Mouse (Mus musculus): ENCODE data around the gene Rpl9-ps6. TPM values are rescaled to one million over a fixed set of nuclear protein-coding genes. Genes with fewer than 3 reads are reported as not detected.
"Not testable (repeated sequence)": the region's sequence is repeated elsewhere in the genome, so short reads cannot be mapped to it uniquely, and the experiment has no call there.

Rpl9-ps6 gene
- total RNA-seq, 2 experiments from 2014 or later: 68.5 to 134 TPM

DNA sequence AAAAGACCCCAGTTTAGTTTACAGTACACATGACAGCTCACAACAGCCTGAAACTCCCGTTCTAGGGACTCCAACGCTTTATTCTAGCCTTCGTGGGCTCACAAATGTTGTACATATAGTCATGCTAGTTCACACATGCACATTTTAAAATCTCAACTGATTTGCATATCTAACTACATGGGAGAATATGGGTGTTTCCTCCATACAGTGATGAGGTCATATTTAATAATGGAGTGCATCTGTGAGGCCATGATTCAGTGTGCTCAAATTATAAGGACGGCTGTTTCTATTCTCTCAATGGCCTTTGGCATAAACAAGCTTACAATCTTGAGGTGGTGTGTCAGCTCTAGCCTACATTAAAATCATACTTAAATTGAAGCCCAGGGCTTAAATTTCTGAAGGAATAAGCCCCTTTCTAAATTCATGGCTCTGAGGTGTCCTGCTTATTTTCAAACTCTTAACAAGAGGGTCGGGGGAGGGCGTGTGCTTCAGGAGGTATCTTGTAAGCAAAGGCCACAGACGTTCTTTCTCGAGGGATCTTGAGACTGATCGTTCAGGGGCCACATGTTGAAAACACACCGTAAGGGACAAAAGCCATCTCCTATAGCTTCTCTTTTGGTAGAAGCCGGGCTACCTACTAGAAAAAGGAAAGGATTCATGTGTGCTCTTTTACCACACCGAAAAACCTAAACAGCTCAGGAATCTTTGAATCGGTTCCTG is 18.7 kb upstream of the Rpl9-ps6 start:
- no peak for ATAC-seq (ENCODE audit: poor library complexity, severe bottlenecking)

DNA sequence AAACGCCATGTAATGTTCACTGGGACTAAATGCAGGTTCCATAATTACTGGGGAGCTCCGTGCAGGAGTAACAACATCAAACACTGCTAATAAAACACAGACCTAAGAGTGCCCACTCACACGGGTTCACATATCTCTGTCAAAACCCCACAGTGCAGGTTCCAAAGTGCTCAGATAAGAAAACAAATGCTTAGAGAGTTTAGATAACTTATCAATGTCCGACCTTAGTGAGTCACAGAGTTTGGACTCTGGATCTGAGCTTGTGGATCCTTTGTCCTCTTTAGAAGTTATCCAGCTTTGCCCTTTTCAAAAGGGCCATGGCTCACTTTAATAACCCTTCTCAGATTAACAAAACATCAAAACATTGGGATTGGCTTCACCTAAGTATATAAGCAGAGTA is 15.1 kb upstream of the Rpl9-ps6 start:
- no peak for ATAC-seq (ENCODE audit: poor library complexity, severe bottlenecking)

DNA sequence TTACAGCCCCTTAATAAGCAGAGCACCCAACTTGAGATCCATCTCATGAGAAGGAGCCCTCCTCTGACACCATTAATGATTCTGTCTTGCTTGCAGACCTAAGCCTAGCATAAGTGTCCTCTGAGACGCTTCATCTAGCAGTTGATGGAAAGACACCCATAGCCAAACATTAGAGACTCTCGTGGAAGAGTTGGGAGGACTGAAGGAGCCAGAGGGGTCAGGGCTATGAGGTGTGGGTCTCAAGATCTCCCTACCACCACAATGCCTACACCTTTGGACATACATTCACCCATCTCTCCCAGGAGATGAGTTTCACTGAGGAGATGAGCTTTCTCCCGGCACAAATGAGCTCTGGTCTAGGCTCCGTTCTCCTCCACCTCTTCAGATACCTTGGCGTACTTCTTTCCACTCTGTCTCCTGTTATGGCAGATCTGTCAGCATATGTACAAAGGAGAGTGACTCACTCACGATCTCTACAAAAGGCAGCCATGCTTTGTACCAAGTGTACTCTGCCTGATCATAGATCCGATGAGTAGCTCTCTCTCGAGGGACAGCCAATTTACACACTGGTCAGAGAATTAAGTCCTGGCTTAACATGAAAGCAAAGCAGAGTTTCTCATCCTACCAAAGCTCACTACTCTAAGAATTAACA is 14.5 kb upstream of the Rpl9-ps6 start:
- no peak for ATAC-seq (ENCODE audit: poor library complexity, severe bottlenecking)

DNA sequence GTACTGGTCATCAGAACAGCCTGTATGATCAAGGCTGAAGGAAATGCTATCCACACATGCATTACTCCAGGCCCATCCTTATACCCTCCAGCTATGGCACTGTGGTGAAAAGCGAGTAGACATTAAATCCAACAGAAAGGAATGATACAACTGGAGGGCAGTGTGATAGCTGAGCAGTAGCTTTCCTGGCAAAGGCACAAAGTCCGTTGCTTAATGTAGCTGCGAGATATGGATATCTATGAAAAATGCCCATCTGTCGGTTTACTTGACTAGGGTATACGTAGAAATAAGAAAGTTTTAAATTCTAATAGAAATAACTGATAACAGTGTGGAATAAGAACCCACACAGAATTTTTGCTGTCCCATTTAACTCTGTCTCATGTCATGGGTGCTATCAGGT is 13.9 kb upstream of the Rpl9-ps6 start:
- ATAC-seq (ENCODE audit: poor library complexity, severe bottlenecking): no peak

DNA sequence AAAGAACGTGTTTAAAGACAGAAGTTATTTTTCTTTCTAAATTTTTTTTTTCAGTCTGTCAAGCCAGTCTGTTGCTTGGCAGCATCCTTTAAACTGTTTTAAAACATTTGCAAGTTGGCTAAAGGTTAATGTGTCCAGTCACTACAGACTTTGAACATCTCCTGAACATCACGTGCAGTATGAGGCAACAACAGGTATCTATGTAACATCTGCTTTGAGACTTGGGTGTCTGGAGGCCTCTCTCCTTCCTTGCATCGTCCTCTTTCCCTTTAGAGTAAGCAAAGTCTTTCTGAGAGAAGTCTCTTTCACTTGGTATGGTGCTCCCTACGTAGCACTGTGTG is 10.3 kb upstream of the Rpl9-ps6 start:
- ATAC-seq (ENCODE audit: poor library complexity, severe bottlenecking): no peak

DNA sequence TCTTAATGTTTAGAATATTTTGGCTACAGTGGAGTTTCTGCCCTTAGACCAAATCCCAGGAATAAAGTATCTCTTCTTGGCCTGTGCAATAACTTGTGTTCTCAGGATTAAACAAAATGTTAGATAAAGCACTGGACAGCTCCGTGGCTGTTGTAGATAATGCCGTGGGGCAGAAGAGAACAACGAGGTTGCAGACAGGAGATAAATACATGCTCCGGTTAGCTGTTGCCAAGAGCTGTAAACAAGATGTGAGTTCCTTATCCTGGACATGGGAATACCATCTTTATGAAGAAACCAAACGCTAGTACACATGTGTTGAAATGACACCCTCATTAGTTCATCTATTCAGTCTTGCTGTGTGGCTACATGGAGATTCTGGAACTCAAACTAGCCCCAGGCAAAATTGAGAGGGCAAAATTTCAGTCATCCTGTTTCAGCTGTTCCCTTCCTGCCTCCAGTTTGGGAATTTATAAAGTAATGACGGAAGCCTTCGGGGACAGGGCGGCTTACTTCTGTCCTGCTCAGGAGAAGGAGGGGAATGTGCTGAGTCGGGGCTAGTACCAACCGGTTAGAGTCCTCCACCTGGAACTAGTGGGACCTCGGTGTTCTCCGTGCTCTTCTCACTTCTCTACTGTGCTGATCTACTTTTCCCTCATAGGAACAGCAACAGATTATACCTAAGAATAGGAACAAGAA is 9.8 kb upstream of the Rpl9-ps6 start:
- ATAC-seq (ENCODE audit: poor library complexity, severe bottlenecking): no peak

DNA sequence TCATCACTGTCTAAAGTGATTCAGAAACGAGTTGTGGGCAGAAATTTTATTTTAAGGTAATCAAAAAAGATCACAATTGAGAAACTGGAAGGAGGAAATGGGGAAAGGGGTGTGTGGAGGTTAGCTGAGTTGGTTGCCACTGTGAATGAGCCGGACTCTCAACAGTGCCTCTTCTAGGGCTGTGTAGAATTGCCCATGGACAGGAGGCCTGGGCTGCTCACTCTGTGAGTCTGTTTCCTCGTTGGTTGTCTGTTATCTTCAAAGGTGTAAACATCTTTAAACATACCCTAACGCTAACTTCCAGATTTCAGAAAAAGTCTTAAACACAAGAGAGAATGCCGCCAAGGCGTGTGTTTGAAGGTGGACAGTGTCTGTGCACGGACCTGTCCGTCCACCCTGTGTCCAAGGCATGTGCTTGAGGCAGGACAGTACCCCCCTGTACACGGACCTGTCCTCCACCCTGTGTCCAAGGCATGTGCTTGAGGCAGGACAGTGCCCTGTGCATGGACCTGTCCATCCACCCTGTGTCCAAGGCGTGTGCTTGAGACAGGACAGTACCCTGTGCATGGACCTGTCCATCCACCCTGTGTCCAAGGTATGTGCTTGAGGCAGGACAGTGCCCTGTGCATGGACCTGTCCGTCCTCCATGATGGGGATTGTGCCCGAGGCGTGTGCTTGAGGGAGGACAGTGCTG is 4.3 kb upstream of the Rpl9-ps6 start:
- no peak for ATAC-seq (ENCODE audit: poor library complexity, severe bottlenecking)

DNA sequence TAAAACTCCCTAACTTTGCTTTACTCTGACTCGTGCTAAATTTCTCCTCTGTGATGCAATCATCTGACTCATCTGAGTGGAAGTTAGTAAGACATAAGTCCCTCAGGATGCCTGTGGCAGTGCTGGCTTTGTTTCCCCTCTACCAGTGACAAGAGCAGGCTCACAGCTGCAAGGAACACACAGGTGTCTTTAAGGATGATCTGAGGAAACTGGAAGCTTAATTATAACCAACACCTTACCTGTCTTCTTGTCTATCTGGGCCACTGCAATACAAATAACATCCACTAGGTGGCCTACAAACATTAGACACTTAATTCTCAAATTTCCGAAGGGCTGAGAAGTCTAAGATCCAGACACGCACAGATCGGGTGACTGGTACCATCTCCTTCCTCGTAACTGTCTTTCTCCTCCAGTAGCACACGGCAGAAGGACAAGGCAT is 3.7 kb upstream of the Rpl9-ps6 start:
- ATAC-seq (ENCODE audit: poor library complexity, severe bottlenecking): peak; percentile 66

DNA sequence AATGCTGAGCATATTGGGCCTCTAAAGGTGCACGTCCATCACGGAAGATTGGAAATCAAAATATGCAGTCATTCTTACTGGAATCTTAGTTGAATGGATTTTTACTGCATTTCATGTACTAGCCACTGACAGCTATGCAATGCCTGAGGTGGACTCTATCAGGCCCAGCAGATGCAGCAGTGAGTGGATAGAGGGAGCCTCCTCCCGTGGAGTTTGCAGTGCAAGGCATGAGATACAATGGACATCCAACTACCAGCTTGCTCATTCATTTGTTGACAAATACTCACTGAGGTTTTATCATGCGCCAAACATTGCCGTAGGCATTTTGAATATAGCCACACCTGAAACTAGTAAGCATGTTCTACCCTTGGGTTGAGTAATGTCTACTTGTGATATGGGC is 947 bp upstream of the Rpl9-ps6 start:
- no peak for ATAC-seq (ENCODE audit: poor library complexity, severe bottlenecking)

DNA sequence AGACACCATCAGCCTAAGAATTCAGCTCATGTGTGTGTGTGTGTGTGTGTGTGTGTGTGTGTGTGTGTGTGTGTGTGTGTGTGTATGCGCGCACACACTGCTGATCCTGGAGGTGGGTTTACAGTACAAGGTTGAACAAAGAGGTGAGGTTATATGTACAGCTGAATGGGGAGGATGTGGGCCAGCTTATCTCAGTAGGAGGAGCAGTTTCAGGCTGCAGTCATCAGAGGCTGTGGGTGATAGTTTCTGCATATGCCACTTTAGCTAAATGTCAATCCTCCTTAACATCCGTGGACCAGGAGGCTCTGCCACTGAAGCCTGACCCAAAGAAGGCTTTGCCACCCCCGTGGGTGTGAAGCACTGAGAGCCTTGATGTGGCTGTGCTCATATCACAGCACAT is 1.1 kb downstream of the Rpl9-ps6 start:
- ATAC-seq (ENCODE audit: poor library complexity, severe bottlenecking): no peak

DNA sequence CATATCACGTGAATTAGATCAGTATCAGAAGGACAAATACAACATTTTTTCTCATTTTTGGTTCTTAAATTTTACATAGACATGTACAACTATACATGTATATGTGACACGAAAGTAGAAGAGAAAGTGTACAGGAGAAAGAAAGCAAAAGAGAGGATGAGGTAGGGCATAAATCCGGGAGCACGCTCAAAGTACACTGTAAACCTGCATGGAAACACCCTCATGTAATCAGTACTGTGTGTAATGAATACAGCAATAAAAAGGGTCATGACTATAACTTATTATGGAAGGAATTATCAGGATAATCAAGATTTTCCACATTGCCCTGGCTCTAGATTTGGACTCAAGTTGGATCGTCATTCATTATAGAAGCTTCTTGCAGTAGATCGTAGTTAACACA is 3.3 kb downstream of the Rpl9-ps6 start:
- no peak for ATAC-seq (ENCODE audit: poor library complexity, severe bottlenecking)

DNA sequence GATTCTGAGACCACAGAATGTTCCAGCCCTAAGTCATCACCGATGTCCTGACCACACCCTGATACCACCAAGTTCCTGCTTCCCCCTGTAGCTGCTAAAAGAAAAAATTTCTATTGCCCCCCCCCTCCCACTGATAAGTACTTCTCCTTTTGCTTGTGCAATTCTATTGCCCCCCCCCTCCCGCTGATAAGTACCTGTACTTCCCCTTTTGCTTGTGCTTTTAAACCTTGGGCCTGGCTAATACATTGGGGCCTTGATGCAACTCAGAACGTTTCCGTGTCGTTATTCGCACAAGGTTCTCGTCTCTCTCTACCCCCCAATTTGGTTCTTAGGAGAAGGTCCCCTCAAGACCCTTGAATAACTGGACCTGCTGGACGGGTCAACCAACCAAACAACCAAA is 8.7 kb downstream of the Rpl9-ps6 start:
- ATAC-seq (ENCODE audit: poor library complexity, severe bottlenecking): not testable (repeated sequence)

DNA sequence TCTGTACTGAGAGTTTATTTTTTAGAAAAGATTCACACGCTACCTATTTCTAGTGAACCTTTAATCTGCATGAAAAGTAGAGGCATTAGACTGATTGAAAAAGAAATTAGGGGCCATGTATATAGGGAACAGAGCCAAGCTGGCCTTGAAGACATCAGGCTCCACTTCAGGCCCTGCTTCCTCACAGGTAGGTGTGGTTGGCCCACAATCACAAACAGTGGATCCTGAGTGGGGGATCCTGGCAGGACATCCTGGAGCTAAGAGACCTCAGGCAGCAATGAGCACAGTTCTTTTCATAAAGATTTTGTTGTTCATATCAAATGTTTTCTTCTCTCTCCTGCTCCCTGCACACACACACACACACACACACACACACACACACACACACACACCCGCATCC is 9.6 kb downstream of the Rpl9-ps6 start:
- ATAC-seq (ENCODE audit: poor library complexity, severe bottlenecking): no peak

DNA sequence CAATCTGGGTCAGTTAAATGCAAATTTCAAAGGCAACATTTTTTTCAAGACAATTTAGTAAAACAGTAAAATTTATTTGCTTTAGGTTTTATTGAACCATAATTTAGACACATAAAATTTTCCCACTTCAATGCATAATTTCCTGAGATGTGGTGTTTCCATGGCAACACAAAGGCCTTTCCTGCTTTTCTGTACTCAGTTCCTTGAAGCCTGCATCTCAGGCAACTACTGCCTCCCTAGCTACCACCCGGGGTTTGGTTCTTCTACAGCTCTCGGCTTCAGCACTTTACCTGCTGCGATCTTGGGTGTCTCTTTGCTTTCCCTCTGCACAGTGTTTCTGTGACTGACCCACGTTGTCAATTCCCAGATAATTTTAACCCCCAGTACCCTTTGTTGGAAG is 14.1 kb downstream of the Rpl9-ps6 start:
- ATAC-seq (ENCODE audit: poor library complexity, severe bottlenecking): no peak

DNA sequence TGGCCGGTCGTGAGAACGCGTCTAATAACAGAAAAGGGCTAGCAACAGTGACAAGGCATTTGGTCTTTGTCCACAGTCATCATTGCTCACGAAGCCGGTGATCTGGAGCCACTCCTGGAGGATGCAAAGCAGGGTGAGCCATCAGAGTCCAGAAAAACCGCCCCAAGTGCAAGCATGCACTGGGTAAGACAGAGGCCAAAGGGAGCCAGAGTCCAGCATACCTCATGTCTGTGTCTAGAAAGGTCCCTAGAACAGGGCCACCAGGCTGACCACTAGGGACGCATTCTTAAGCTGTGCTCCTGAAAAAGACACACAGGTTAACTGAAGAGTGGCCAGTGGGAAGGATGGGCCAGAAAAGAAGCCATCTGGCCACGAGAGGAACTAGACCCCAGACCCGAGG is 17.4 kb downstream of the Rpl9-ps6 start:
- no peak for ATAC-seq (ENCODE audit: poor library complexity, severe bottlenecking)

DNA sequence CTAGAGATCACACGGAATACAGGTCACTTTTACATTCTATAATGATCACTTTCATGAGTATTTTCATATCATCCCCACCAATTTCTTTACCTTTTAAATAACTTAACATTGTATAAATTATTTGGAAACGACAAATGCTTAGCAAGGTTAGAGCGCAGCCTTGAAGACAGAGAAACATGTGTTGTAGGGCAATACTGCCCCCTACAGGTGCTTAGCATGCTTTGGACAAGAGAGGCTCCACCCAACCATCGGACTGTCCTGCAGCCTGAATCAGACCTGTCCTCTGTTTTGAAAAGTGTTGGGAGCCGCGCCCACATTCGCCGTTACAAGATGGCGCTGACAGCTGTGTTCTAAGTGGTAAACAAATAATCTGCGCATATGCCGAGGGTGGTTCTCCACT is 24.8 kb downstream of the Rpl9-ps6 start:
- no peak for ATAC-seq (ENCODE audit: poor library complexity, severe bottlenecking)

DNA sequence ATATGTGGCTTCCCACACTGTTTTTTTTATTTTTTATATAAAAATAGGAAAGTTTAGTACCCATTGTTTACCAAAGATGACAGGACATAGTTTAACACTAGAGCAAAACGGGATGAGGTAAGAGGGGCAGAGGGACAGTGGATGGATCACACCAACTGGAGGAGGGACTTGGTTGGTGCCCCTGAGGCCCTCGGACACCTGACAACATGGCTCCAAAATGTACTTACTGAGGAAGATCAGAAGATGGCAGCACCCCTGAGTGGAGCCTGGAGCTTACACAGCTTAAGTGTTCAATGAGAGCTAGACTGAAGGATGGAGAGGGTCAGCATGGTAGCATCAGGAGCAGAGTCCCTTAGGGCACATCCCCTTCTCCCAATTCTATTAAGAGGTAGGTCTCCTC is 27.0 kb downstream of the Rpl9-ps6 start:
- ATAC-seq (ENCODE audit: poor library complexity, severe bottlenecking): no peak

DNA sequence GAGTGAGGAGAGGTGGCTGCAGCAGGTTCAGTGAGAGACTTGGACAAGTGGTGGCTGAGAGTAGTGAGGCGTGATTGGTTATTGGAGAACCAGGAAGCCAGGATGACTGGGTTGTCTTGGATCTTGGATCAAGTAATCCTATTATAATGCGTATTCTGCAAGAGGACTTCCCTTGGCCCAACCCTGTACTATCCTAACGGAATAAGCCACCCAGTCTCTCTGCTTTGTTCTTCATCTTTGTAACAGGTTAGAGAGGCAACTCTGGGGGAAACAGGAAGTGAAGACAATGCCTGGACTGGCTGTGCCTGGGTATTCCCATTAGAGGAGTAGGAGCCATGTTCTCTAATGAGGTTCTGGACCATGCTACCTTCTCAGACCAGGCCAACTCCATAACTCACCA is 40.5 kb downstream of the Rpl9-ps6 start:
- no peak for ATAC-seq (ENCODE audit: poor library complexity, severe bottlenecking)

DNA sequence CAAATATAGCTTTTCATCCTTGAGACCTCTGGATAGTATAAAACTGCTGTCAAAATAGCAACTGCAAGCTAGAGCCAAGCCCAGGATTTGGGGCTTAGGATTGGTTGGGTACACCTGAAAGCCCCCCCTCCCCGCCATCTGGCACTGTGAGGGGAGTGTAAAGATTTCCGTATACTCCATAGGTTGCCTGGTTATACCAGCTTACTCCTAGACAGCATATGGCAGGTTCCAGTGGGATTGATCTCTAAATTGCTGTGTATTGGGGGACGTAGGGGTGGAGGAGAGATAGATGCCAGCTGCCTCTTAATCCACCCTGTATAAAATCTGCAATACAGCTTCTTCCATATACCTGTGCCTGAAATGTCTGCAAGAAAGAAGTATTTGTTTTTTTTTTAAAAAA is 41.7 kb downstream of the Rpl9-ps6 start:
- no peak for ATAC-seq (ENCODE audit: poor library complexity, severe bottlenecking)

DNA sequence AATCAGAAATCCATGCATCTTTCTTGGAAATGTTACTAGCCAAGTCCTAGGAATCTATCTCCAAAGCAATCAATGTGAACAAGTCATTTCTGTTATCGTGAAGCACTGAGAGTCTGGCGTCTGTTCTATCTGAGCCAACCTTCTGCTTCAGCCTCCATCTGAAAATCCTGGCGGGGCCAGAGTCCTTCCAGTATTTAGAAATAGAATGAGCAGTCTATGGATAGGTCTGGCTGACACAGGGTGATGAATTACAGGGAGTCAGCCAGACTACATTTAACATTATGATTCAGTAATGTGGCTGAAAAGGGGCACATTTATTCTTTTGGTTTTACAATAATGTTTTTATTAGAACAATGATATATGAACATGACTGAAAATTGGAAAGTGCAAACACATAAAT is 47.3 kb downstream of the Rpl9-ps6 start:
- no peak for ATAC-seq (ENCODE audit: poor library complexity, severe bottlenecking)

DNA sequence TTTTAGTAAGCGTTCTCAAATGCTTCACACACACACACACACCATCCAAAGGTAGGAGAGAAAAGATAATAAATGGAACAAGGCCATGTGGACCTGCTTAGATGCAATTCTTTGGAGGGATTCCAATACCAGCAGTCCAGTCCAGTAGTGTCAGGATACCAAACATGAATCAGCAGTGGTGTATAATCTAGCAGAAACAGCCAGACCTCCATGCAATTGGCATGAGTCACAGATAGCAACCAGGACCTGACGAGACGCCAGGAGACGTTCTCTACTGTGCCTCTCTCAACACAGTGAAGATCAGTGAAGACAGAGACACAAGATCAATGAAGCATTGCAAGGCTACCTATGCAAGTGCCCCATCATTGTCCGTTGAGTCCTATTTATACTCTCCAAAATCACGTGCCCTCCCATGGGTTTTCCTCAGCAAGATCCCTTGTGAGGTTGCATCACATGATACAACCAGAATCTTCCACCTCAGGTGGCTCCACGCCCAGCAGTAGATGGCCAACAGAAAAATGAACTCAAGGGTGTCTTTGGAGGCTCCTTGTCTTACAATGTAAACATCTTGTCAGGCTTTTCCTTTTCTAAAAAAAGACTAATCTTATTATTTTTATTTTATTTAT is 49.6 kb downstream of the Rpl9-ps6 start:
- ATAC-seq (ENCODE audit: poor library complexity, severe bottlenecking): no peak
